Mouse (Mus musculus): Measurements from ENCODE around the gene Mettl15. TPM values are rescaled to one million over a fixed set of nuclear protein-coding genes. Genes with fewer than 3 reads are reported as not detected.
"Not testable (repeated sequence)": the region's sequence is repeated elsewhere in the genome, so short reads cannot be mapped to it uniquely, and the experiment has no call there.

The Mettl15 gene
- total RNA-seq (2014; fragmentation: Nextera tagmentation) (7.0 and 14.4 TPM in 2 replicates), total RNA-seq (2017) (7.3 and 8.6 TPM in 2 replicates)

DNA sequence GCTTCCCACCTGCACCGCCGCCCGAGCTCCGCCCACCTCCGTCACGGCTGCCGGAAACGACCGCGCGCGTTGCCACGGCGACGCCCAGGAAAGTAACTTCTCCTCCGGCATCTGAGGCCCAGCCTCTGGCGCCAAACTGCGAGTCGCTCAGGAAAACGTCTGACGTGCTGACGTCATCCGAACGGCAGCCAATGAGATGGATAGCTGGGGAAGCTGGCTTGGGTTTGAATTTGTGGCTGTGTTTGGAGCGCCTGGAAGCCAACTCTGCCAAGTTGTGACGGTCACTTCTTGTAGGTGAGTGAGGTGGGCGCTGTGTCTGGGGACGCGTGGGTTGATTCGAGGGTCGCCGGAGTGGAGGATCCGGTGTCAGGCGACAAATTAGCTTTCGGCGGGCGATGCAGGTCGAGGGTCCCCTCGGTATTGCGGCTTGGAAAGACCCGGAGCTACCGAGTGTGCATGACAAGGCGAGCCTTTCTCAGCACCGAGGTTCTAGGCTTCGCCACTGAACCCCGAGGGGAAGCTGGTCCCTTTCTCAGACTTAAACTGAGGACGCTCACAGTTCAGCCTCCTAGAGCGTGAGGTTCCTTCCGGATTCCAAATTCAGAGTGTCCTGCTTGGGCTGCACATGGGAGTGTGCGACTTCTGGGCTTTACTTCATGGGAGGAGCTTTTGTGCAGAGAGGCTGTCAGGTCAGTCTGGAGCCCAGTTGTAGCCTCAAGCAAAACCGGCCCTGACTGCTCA, at the start of gene Mettl15, which contains the start of gene Kif18a:
Mettl15 (minus strand) TSS at position 149 of the 741 bp plus-strand sequence.
Kif18a (plus strand) TSS at position 139 of the 741 bp plus-strand sequence.
- peak; percentile 90 for ATAC-seq (replicated peaks; ENCODE audit: poor library complexity, severe bottlenecking)

DNA sequence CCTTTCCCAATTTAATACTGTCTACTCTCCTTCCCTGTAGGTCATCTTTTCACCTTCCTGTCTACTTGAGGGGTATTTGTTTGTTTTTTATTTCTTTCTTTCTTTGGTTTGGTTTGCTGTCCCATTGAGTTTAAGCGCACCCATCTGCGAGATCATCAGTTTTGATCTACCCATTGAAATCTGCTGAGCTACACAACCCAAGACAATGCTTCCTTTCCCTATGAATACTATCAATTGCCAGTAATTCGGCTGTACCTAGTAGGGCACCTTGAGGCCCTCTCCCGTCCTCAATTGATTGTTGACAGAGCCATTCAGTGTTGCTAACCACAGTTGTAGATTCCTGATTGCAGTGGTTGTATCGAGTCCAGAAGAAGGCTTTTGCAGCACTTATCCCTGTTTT, 30.8 kb upstream of the Mettl15 start:
- ATAC-seq (replicated peaks; ENCODE audit: poor library complexity, severe bottlenecking) = no peak

DNA sequence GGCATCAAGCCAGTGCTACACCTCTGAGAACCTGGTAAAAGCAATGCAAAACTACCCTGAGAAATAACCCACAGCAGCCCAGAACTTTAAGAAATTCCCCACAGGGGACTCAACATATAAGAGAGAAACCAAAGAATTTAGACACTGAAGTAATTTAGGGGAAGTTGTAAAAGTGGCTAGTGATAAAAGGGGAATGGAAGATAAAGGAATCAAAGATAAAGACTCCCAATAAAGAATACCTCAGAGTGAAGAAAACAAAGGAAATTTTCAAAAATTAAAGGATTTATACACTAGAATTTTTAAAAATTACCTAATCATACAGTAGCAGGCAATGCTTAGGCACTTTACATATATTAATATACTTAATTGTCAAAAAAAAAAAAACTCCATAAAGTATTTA, 23.1 kb upstream of the Mettl15 start:
- no peak for ATAC-seq (replicated peaks; ENCODE audit: poor library complexity, severe bottlenecking)

DNA sequence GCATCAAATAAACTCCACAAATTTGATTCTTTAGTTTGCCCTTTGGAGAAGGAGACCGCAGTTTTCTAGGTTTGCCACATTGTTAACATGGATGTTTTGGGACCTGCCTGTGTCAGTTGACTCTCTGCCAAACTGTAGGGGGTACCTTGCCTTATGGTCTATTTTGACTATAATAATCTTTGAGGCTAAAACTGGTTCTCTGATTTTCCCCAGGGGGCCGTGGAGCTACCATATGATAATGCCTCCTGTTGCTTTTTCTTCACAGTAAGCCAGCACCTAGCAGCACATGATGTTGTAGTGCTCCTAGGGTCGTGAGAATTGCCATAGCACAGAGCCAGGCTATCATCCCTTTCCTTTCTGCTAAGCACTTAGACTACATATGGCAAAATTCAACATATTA, 21.7 kb upstream of the Mettl15 start:
- no peak for ATAC-seq (replicated peaks; ENCODE audit: poor library complexity, severe bottlenecking)

DNA sequence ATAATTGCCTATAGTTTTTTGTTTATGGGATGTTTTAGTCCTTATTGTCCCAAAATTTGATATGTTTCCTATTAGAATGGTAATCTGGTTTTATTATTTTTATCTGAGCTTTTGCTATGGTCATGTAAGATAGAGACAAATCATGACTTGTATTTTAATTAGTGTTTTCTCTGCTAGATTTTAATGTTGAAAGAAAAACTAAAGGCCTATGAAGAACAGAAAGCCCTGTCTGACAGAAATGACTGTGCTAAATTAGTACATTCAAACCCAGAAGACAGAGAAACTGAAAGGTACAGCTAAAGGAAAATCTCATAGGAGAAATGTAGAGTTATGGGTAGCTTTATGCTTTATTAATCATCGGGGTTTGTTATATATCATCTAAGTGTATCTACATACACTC, 17.6 kb upstream of the Mettl15 start:
- no peak for ATAC-seq (replicated peaks; ENCODE audit: poor library complexity, severe bottlenecking)

DNA sequence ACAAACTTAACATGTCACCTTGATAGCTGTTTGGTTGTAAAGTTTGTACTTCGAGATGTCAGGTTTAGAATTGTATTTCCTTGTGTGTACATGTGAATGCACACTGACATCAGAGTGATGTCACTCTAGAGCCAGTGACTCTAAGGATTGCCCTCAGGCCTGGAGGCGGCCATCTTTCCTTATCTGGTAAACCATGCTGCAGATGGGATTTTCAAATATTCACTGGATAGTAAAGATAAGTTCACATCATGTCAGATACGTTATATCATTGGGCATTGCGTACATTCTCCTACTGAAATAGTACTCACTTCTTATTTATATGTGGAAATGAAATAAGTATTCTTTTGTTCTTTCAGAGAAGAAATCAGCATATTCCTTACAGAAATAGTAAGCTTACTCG, 15.7 kb upstream of the Mettl15 start:
- no peak for ATAC-seq (replicated peaks; ENCODE audit: poor library complexity, severe bottlenecking)

DNA sequence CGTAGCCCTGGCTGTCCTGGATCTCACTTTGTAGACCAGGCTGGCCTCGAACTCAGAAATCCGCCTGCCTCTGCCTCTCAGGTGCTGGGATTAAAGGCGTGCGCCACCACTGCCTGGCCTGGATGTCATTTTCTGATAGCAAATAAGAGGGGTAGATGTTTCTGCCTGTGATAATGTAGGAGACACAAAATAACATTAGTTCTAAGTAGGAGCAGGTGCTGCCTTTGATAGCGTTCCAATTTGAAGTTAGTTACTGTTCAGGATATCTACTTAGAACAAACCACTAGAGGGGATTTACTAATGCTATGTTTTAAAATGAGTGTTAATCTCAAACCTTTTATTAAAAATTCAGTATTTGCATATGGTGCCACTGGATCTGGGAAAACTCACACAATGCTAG, 8.8 kb upstream of the Mettl15 start:
- ATAC-seq (replicated peaks; ENCODE audit: poor library complexity, severe bottlenecking) = no peak

DNA sequence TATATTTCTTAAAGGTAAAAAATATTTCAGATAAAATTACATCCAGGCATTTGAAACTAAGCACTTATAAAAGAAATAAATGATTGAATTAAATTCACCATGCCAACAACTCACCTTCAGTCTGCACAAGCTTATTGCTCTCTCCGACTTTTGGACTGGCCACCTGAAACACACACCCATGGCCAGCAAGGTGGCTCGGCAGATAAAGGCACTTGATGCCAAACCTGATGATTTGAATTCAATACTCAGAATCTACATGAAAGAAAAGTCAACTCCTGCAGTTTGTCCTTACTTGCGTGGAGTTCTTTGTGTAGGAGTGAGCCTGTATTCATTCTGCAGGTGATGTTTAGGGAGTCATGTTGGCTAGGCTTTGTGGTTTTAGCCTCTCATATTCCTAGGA, 3.6 kb upstream of the Mettl15 start:
- no peak for ATAC-seq (replicated peaks; ENCODE audit: poor library complexity, severe bottlenecking)

DNA sequence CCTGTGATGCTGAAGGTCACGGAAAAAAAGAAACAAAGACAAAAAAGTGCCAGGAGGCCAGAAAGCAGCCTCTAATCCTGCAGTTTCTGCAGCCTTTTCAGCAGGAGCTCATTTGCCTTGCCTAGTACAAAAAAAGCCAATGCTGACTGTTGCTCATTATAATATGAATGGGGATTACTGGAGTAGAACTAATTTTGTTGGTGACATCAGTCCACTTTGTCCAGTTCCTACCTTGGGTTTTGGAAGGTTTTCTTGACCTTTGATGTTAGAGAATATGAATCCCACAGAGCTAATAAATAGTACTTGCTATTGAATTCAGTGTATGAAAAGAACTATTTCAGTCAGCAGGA, 768 bp upstream of the Mettl15 start:
- ATAC-seq (replicated peaks; ENCODE audit: poor library complexity, severe bottlenecking) = no peak

DNA sequence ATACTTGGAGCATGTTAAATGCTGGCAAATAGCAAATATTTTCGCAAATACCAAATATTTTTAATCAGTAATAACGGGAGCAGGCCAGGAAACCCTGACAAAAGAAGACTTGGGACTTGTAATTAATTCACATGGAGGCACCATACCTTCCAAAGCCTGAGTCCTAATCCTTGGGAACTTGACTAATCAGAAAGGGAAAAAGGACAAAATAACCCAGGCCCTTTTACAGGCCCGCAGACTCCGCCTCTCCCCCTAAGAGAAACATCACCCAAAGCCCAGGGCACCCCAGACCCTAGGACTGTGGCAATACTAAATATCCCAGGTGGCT, 312 bp downstream of the Mettl15 start:
- no peak for ATAC-seq (replicated peaks; ENCODE audit: poor library complexity, severe bottlenecking)

DNA sequence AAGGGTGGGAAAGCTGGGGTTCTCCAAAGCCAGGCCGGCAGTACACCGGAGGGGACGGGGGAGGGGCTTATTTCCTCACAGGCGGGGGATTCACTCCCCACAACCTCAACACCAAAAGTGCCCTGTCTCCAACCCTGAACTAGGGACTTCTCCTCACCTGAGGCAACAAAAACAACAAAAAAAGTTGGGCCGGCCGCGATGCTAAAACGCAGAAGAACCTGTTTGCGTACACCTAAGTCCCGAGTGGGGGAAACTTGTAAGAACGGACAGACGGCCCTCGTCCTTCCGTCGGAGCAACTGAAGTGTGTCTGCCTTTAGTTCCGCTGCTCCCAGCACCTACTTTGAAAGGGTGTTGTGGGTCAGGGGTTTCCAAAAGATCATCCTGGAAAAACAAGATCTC, 2.5 kb downstream of the Mettl15 start:
- peak; percentile 28 for ATAC-seq (replicated peaks; ENCODE audit: poor library complexity, severe bottlenecking)

DNA sequence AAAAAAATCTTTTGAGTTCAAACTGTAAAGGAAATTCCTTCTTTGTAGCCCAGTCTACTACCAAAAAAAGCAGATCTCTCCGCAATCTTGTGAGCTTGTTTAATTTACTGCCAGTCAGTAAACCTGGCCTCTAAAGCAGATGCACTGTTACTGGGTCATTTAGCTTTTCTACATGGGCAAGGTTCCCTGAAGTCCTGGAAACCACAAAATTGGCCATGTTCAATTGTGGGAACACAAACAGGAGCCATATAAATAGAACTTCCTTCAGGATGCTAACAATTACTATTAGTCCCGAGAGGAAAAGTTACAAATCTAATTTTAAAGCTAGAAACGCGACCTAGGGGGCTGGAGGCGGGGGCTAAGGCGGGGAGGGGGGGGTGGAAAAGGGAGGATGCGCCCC, 3.0 kb downstream of the Mettl15 start:
- ATAC-seq (replicated peaks; ENCODE audit: poor library complexity, severe bottlenecking) = no peak

DNA sequence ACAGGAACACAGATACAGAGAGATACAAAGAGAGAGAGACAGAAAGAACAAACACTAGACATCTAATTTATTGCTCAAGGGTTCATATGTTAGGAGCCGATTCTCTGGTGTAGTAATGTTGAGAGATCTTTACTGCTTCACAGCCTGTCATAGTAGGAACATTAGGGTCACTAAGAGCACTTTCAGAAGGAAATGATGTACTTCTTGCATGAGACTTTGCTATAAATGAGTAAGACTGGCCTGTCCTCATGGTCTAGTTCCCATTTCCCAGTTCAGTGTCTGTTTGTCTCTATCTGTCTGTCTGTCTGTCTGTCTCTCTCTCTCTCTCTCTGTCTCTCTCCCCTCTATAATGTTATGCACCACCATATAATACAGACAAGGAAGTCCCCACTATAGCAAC, 7.5 kb downstream of the Mettl15 start:
- no peak for ATAC-seq (replicated peaks; ENCODE audit: poor library complexity, severe bottlenecking)

DNA sequence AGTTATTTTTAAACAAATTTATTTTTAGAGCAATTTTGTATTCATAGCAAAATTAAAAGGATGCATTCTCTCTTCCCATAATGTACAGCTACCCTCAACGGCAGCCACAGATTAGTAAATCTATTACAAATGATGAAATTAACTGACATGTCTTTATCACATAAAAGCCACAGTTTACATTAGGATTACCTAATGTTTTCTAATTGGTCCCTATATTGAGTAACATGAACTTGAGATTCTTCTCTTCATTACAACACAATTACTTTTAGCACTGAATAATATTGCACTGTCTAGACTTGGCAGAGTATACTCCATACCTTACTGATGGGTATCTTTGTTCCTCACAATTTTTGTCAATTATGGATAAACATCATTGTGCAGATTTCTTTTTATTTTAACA, 17.8 kb downstream of the Mettl15 start:
- ATAC-seq (replicated peaks; ENCODE audit: poor library complexity, severe bottlenecking) = peak; percentile 65

DNA sequence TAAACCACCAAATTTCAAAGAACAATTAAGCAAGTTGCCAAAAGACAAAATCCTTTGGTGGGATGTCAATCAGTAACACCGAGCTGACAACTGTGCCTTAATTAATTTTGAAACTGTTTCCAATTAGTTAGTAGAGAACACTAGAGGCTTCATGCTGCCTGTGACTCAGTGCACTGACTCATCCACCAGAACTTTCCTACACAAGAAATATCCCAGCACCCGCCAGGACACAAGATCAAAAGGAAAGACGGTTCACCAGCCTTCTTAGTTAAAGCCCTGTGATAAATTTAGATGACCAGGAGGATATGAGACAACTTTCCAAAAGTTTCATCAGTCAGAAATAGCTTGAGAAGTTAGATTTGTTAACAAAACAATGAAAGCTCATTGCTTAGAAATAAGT, 38.6 kb downstream of the Mettl15 start:
- ATAC-seq (replicated peaks; ENCODE audit: poor library complexity, severe bottlenecking) = no peak

DNA sequence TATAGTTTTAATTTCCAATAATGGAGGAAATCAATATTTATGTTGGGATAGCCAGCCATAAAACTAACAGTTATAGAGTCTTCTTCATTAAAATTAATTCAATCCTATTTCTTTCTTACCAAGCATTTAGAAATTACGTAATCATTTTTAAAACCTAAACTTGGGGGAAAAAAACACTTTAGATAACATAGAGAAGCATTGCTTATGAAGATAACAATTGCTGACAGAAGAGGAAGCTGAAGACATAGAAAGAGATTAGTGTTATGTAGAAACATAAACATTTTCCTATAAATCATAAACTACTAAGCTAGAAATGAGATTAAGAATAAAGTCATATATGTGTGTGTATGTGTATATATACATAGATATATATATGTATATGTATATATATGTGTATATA, 44.8 kb downstream of the Mettl15 start:
- no peak for ATAC-seq (replicated peaks; ENCODE audit: poor library complexity, severe bottlenecking)

DNA sequence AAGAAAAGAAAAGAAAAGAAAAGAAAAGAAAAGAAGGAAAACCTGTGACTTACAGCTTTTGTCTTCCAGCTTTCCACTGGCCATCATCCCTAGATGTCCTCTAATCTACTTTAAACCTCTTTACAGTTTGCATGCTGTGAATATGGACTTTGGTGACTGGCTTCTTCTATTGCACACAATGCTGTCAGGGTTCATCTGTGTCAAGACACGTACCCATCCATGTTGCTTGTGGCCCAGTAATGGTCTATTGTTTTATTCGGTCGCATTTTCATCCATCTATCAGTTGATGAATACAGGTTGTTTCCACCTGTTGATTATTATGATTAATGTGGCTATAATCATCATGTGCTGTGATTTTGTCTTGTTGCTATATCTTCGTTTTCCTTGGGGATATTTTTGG, 46.7 kb downstream of the Mettl15 start:
- no peak for ATAC-seq (replicated peaks; ENCODE audit: poor library complexity, severe bottlenecking)

DNA sequence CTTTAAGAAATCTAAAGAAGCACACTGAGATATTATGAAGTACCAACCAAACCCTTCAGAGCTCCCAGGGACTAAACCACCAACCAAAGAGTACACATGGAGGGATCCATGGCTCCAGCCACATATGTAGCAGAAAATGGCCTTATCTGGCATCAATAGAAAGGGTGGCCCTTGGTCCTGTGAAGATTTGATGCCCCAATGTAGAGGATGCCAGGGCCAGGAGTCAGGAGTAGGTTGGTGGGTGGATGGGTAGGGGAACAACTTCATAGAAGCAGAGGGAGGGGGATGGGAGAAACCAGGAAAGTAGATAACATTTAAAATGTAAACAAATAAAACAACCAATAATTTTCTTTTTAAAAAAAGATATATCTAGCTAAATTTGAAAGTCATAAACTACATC, 50.1 kb downstream of the Mettl15 start:
- no peak for ATAC-seq (replicated peaks; ENCODE audit: poor library complexity, severe bottlenecking)

DNA sequence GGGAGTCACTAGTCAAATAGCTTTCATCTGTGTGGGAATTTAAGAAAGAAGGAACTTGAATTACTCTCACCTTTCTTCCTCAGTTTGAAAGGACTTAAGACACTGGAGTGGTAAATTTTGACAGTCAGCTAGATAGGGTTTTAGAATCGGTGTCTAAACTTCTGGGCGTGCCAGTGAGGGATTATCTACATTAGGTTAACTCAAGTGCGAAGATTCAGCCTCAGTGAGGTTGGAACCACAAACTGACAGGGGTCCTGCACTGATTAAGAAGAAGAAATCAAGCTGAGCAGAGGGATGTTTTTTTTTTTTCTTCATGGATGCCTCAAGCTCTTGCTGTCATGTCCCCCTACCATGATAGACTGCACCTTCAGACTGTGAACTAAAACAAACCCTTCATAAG, 53.4 kb downstream of the Mettl15 start:
- no peak for ATAC-seq (replicated peaks; ENCODE audit: poor library complexity, severe bottlenecking)

DNA sequence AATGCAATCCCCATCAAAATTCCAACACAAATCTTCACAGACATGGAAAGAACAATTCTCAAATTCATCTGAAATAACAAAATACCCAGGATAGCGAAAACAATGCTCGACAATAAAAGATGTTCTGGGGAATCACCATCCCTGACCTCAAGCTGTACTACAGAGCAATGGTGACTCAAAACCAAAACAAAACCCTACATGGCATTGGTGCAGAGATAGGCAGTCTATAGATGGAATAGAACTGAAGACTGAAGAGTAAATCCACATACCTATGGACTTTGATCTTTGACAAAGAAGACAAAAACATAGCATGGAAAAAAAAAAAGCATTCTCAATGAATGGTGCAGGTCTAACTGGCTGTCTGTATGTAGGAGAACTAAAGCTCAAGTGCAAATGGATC, 59.1 kb downstream of the Mettl15 start:
- no peak for ATAC-seq (replicated peaks; ENCODE audit: poor library complexity, severe bottlenecking)

DNA sequence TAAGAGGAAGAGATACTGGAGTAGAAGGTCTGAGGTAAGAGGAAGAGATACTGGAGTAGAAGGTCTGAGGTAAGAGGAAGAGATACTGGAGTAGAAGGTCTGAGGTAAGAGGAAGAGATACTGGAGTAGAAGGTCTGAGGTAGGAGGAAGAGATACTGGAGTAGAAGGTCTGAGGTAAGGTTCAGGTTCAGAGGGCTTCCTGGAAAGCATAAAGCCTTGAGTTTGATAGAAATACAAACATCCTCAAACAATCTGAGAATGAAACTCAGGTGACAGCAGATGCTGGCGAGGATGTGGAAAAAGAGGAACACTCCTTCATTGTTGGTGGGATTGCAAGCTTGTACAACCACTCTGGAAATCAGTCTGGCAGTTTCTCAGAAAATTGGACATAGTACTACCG, 63.9 kb downstream of the Mettl15 start:
- peak; percentile 67; the same call in 1 of the 2 replicates for ATAC-seq (replicated peaks; ENCODE audit: poor library complexity, severe bottlenecking)

DNA sequence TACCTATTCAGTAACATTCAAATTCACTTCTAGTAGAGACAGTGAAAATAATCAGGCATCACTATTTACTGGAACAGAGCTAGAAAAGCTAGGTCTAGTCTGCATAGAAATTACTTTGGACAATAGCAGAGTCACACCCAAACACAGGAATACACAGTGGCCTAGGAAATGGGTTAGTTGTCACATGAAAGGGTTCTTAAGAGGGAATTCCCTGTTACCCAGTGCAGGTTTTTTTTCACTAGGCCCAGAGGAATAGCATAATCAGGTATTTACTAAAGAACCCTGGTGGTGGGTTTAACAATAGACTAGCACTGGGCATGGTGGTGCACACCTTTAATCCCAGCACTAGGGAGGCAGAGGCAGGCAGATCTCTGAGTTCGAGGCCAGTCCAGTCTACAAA, 69.9 kb downstream of the Mettl15 start:
- not testable (repeated sequence) for ATAC-seq (replicated peaks; ENCODE audit: poor library complexity, severe bottlenecking)

DNA sequence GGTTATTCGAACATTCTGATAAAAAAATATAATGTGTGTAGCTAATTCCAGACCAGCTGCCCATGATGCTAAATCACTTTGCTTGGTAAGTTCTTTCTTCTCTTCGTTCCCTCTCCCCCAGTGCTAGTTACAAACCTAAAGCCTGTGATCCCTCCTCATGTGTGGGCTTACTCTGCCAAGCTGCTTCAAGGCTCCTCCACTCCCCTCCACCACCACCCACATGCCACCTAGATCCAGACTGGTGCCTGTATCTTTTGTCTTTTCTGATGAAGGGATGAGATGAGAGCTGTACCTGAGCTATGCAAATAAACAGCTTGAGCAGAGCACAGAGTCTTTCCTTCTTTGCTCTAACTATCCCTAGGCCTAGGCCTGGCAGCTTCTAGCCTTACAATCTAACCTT, 72.5 kb downstream of the Mettl15 start:
- ATAC-seq (replicated peaks; ENCODE audit: poor library complexity, severe bottlenecking) = no peak

Data from granulocyte monocyte progenitor cell, adult 5-6 weeks (primary cell).